Mouse (Mus musculus) limb, embryonic 14.5 days (tissue): ENCODE data around the gene Diaph3. TPM values are rescaled to one million over a fixed set of nuclear protein-coding genes. Genes with fewer than 3 reads are reported as not detected.

ENCODE experiments used
- ATAC-seq: fragments of 200-750 bp; cut with Nextera tagmentation; 2 replicates; pipeline ENCODE4 v1.8.0; 2017; ENCODE audit warnings: low read depth, moderate number of reproducible peaks, moderate TSS enrichment; ENCODE audit not compliant: low FRiP score
- DNase-seq: peaks from one replicate; pipeline ENCODE4 v3.0.0-alpha.2; 2015; ENCODE audit warnings: low spot score
- H3K27ac ChIP-seq: fragments of 300-500 bp; sonication (generic); replicated peaks from 2 replicates; pipeline ENCODE4 v1.5.1; 2014; ENCODE audit warnings: low read depth, mild to moderate bottlenecking, low read length, moderate library complexity, mixed read lengths
- H3K27me3 ChIP-seq: fragments of 300-500 bp; sonication (generic); 2 replicates; pipeline ENCODE4 v1.6.1; 2014; ENCODE audit warnings: low read length, mixed read lengths; ENCODE audit not compliant: control insufficient read depth, insufficient read depth
- H3K36me3 ChIP-seq: fragments of 300-500 bp; sonication (generic); 2 replicates; pipeline ENCODE4 v1.6.1; 2014; ENCODE audit warnings: mild to moderate bottlenecking, low read length, moderate library complexity, mixed read lengths; ENCODE audit not compliant: control insufficient read depth, insufficient read depth
- H3K4me1 ChIP-seq: fragments of 300-500 bp; sonication (generic); 2 replicates; pipeline ENCODE4 v1.6.1; 2014; ENCODE audit warnings: antibody characterized with exemption, low read length, mixed read lengths; ENCODE audit not compliant: control insufficient read depth, insufficient read depth
- H3K4me2 ChIP-seq: fragments of 300-500 bp; sonication (generic); replicated peaks from 2 replicates; pipeline ENCODE4 v1.6.1; 2014; ENCODE audit warnings: low read depth, mild to moderate bottlenecking, low read length, moderate library complexity; ENCODE audit not compliant: severe bottlenecking
- H3K4me3 ChIP-seq: fragments of 300-500 bp; sonication (generic); replicated peaks from 2 replicates; pipeline ENCODE4 v1.5.1; 2014; ENCODE audit warnings: low read length
- H3K9ac ChIP-seq: fragments of 300-500 bp; sonication (generic); 2 replicates; pipeline ENCODE4 v1.6.1; 2014; ENCODE audit warnings: mild to moderate bottlenecking, low read depth, low read length, moderate library complexity; ENCODE audit not compliant: severe bottlenecking
- H3K9me3 ChIP-seq: fragments of 300-500 bp; sonication (generic); 2 replicates; pipeline ENCODE4 v1.6.1; 2016; ENCODE audit warnings: low read length; ENCODE audit not compliant: control insufficient read depth
- POLR2A ChIP-seq: fragments of 200-500 bp; IDR thresholded peaks from 2 replicates; pipeline ENCODE4 v1.8.0; 2012; ENCODE audit warnings: inconsistent platforms, mild to moderate bottlenecking, moderate library complexity, borderline replicate concordance; ENCODE audit not compliant: insufficient read depth, insufficient read length; ENCODE audit errors: extremely low read depth
- WGBS: fragments of 180-500 bp; shearing (Covaris S2); extraction: QIAGEN DNeasy Blood & Tissue Kit; methylation state at CpG from one replicate; pipeline ENCODE4 v1.1.7; 2014; 5-methylcytosine and 5-hydroxymethylcytosine counted together
- polyA plus RNA-seq, 2 experiments: library from polyadenylated mRNA; depleted of rRNA in 1 of 2; stranded (reverse) in 1 of 2; unstranded in 1 of 2; fragments of >200 nt; fragmentation: Nextera tagmentation in 1 of 2; extraction: Ambion mirVana in 1 of 2; gene quantifications; 2 replicates each; pipeline versions ENCODE4 v1.2.1 to v1.2.3; 2012 to 2014

Diaph3 gene
- polyA plus RNA-seq, 2 experiments = 7.3 to 10.5 TPM

- H3K27ac ChIP-seq = no peak overlapping the region
- DNase-seq = no peak
- H3K9ac ChIP-seq = no peak overlapping the region
- H3K27me3 ChIP-seq = no peaks in the 10 kb centered on the region
- no peaks in the 10 kb centered on the region for H3K36me3 ChIP-seq
- 34% methylated on average over 3 of the region's 3 CpGs for WGBS
- H3K4me2 ChIP-seq = no peak overlapping the region
- ATAC-seq = no peak
- H3K4me3 ChIP-seq = no peak overlapping the region
- no peaks in the 10 kb centered on the region for H3K4me1 ChIP-seq
- no peak for TF ChIP-seq POLR2A
- no peaks in the 10 kb centered on the region for H3K9me3 ChIP-seq
Measured at GRCm38 (mm10) chr14:86704080-86704479, 437.0 kb downstream of the Diaph3 start.

GRCm38 (mm10) chr14:86701145-86701544, 439.9 kb downstream of the Diaph3 start:
- H3K27ac ChIP-seq = no peak overlapping the region
- H3K9me3 ChIP-seq = no peaks in the 10 kb centered on the region
- no peaks in the 10 kb centered on the region for H3K4me1 ChIP-seq
- ATAC-seq = no peak
- H3K4me3 ChIP-seq = no peak overlapping the region
- TF ChIP-seq POLR2A = no peak
- H3K27me3 ChIP-seq = no peaks in the 10 kb centered on the region
- no peak overlapping the region for H3K4me2 ChIP-seq
- WGBS = 66% methylated on average over 4 of the region's 4 CpGs
- H3K9ac ChIP-seq = no peak overlapping the region
- H3K36me3 ChIP-seq = no peaks in the 10 kb centered on the region
- no peak for DNase-seq

- H3K9ac ChIP-seq = no peak overlapping the region
- no peaks in the 10 kb centered on the region for H3K27me3 ChIP-seq
- no peaks in the 10 kb centered on the region for H3K36me3 ChIP-seq
- H3K27ac ChIP-seq = no peak overlapping the region
- DNase-seq (no peak), ATAC-seq (no peak)
- no peaks in the 10 kb centered on the region for H3K9me3 ChIP-seq
- H3K4me1 ChIP-seq = no peaks in the 10 kb centered on the region
- H3K4me2 ChIP-seq = no peak overlapping the region
- H3K4me3 ChIP-seq = no peak overlapping the region
- TF ChIP-seq POLR2A = no peak
- 80% methylated on average over 1 of the region's 1 CpGs for WGBS
Measured at GRCm38 (mm10) chr14:86697887-86698286, 443.1 kb downstream of the Diaph3 start.

- H3K9ac ChIP-seq = no peak overlapping the region
- WGBS = 28% methylated on average over 4 of the region's 4 CpGs
- H3K27me3 ChIP-seq = no peaks in the 10 kb centered on the region
- no peak overlapping the region for H3K27ac ChIP-seq
- no peaks in the 10 kb centered on the region for H3K9me3 ChIP-seq
- H3K4me1 ChIP-seq = 0 out of 2 replicates have a peak, but pooled peaks cover 3% of the 10 kb centered on the region
- no peak for TF ChIP-seq POLR2A
- H3K4me3 ChIP-seq = no peak overlapping the region
- DNase-seq (peak; percentile 11), ATAC-seq (0 out of 2 replicates have a peak, but pooled peaks have one; percentile 15)
- H3K4me2 ChIP-seq = no peak overlapping the region; the same call in 1 of the 2 replicates
- no peaks in the 10 kb centered on the region for H3K36me3 ChIP-seq
Measured at GRCm38 (mm10) chr14:86692714-86693113, 448.3 kb downstream of the Diaph3 start.

- Histone ChIP-seq H3K27ac (no peak overlapping the region), H3K27me3 (no peaks in the 10 kb centered on the region), H3K4me1 (0 out of 2 replicates have a peak, but pooled peaks cover 3% of the 10 kb centered on the region), H3K9ac (no peak overlapping the region), H3K4me2 (no peak overlapping the region), H3K9me3 (no peaks in the 10 kb centered on the region), H3K36me3 (no peaks in the 10 kb centered on the region), H3K4me3 (no peak overlapping the region)
- WGBS = 65% methylated on average over 5 of the region's 5 CpGs
- no peak for ATAC-seq
- no peak for DNase-seq
- no peak for TF ChIP-seq POLR2A
Measured at GRCm38 (mm10) chr14:86691298-86691697, 449.7 kb downstream of the Diaph3 start.
